Mouse (Mus musculus): ENCODE measurements at regions not wholly inside any gene's neighbourhood (a gene's known extent, or its start where the extent isn't known, plus 50 kb on each side); places are given as distances from the start of the nearest gene placed in this dataset.
A peak's percentile ranks its signal among the peaks of the same experiment; 100 is the strongest.
"Not testable (repeated sequence)": the region's sequence is repeated elsewhere in the genome, so short reads cannot be mapped to it uniquely, and the experiment has no call there.

- not testable (repeated sequence) for DNase-seq
Measured at GRCm38 (mm10) chr13:68049731-68050130, 186.6 kb downstream of the BC048507 start.

GRCm38 (mm10) chr13:68093311-68093710 is 230.2 kb downstream of the BC048507 start:
- not testable (repeated sequence) for DNase-seq

- DNase-seq: peak in 1 of 2 experiments; percentile 1
Measured at GRCm38 (mm10) chr13:68116786-68117185, 253.7 kb downstream of the BC048507 start.

All from cerebellum, adult 18-20 months (tissue).